Mouse (Mus musculus) spleen, adult 2 months (tissue): Measurements from ENCODE around the gene Izumo4.

Source experiments
- CTCF ChIP-seq: fragments of 200-500 bp; IDR thresholded peaks from 2 replicates; pipeline ENCODE4 v1.5.1; 2011; ENCODE audit warnings: mild to moderate bottlenecking, inconsistent platforms; ENCODE audit not compliant: insufficient read depth, insufficient read length, insufficient replicate concordance; ENCODE audit errors: extremely low read depth
- POLR2A ChIP-seq: fragments of 200-500 bp; IDR thresholded peaks from 2 replicates; pipeline ENCODE4 v1.6.1; 2011; ENCODE audit warnings: low read depth, low read length, inconsistent platforms

DNA sequence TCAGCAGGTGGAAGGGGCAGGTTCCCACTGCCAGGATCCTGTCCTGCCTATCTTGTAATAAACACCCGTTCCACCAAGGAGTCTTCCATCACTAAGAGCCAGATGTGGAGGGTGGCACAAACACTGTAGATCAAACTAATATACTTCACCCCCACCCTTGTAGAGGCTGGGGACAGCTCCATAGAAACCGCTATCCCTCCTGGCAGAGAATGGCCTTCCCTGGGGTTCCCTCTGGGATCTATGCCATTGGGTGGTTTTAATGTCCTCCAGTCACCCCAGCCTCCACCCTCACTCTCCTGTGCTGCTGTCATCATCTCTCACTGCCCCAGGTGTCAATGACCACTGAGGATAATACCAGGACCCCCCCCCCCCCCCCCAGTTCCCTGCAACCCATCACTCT is 31.5 kb upstream of the Izumo4 start:
- no peak for TF ChIP-seq CTCF
- TF ChIP-seq POLR2A, result no peak
